Mouse (Mus musculus) cerebellum, adult 2 months (tissue): ENCODE results near the gene Psat1.

ENCODE experiments used
- CTCF ChIP-seq: fragments of 200-500 bp; IDR thresholded peaks from 2 replicates; pipeline ENCODE4 v1.5.1; 2011; ENCODE audit warnings: low read depth, mild to moderate bottlenecking, control low read depth, low read length, moderate library complexity, borderline replicate concordance; ENCODE audit not compliant: insufficient read depth
- POLR2A ChIP-seq: fragments of 200-500 bp; IDR thresholded peaks from 2 replicates; pipeline ENCODE4 v1.6.1; 2011; ENCODE audit warnings: low read length, control low read depth, borderline replicate concordance; ENCODE audit not compliant: insufficient read depth

DNA sequence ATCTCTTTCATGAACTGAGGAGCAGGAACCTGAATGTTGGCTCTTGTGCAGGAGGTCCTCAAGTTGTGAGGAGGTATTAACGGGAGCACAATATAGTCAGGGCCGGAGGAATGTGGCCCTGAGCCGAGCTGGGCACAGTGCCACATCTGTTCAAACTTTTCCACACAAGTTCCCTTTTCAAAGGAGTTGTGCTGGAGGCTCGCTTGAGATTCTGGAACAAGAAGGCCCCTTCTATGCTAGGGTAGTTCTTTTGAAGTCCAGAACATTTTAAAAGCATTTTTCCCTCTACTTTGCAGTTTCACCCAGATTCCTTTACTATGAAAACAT is 21.5 kb downstream of the Psat1 start:
- no peak for TF ChIP-seq CTCF
- TF ChIP-seq POLR2A: no peak
